Mouse (Mus musculus): Measurements from ENCODE around the gene Gm20388. TPM values are rescaled to one million over a fixed set of nuclear protein-coding genes. Genes with fewer than 3 reads are reported as not detected.
A peak's percentile ranks its signal among the peaks of the same experiment; 100 is the strongest.

Gene Gm20388
- polyA plus RNA-seq, 1 experiment from 2014 or later, result not detected

DNA sequence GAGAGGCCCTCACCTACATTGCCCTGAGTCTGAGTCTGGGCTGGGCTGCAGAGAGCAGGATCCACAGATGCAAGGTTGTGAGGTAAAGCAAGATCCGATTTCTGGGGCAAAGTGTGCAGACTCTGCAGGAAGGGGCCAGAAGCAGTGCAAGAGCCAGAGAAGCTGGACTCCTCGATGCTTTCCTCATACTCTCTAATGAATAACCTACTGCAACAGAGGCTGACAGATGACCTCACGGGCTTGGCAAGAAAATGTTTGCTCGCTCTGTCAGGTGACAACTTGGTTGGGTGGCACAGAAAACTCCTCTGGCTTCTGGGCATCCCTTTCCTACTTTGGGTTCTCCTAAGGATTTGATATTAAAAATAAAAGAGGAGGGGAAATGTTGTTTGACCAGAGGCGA, 3794.7 kb downstream of the Gm20388 start:
- ATAC-seq (ENCODE audit: low FRiP score, low TSS enrichment) (no peak), DNase-seq (ENCODE audit: low spot score) (peak; percentile 47)
- H3K9ac ChIP-seq (ENCODE audit: low read length), result 0 out of 2 replicates have a peak overlapping the region, but pooled peaks have one; percentile 13
- H3K27me3 ChIP-seq (ENCODE audit: control insufficient read depth, insufficient read depth, low read length), result no peaks in the 10 kb centered on the region
- no peak overlapping the region; the same call in 1 of the 2 replicates for H3K27ac ChIP-seq (replicated peaks)
- no peaks in the 10 kb centered on the region for H3K4me1 ChIP-seq (replicated peaks; ENCODE audit: control insufficient read depth, insufficient read depth)
- TF ChIP-seq EP300 (optimal IDR thresholded peaks at IDR 0.05) (no peak), CTCF (IDR thresholded peaks at IDR 0.05; ENCODE audit: low read depth) (no peak)
- no peaks in the 10 kb centered on the region for H3K9me3 ChIP-seq (ENCODE audit: control insufficient read depth, low read length)
- H3K4me2 ChIP-seq (replicated peaks; ENCODE audit: low read depth), result no peak overlapping the region
- 54% methylated on average over 5 of the region's 5 CpGs for WGBS
- H3K36me3 ChIP-seq (ENCODE audit: control insufficient read depth, insufficient read depth, low read length), result no peaks in the 10 kb centered on the region
- no peak overlapping the region for H3K4me3 ChIP-seq (ENCODE audit: low read depth, low read length)

- no peaks in the 10 kb centered on the region for H3K9me3 ChIP-seq (ENCODE audit: control insufficient read depth, low read length)
- H3K27me3 ChIP-seq (ENCODE audit: control insufficient read depth, insufficient read depth, low read length), result no peaks in the 10 kb centered on the region
- no peak overlapping the region for H3K4me2 ChIP-seq (replicated peaks; ENCODE audit: low read depth)
- no peak overlapping the region for H3K27ac ChIP-seq (replicated peaks)
- no peak for ATAC-seq (ENCODE audit: low FRiP score, low TSS enrichment)
- TF ChIP-seq EP300 (optimal IDR thresholded peaks at IDR 0.05), result no peak
- TF ChIP-seq CTCF (IDR thresholded peaks at IDR 0.05; ENCODE audit: low read depth), result no peak
- H3K4me1 ChIP-seq (replicated peaks; ENCODE audit: control insufficient read depth, insufficient read depth), result no peaks in the 10 kb centered on the region
- no peak overlapping the region for H3K9ac ChIP-seq (ENCODE audit: low read length)
- no peak overlapping the region for H3K4me3 ChIP-seq (ENCODE audit: low read depth, low read length)
- 87% methylated on average over 16 of the region's 16 CpGs for WGBS
- no peaks in the 10 kb centered on the region for H3K36me3 ChIP-seq (ENCODE audit: control insufficient read depth, insufficient read depth, low read length)
- DNase-seq (ENCODE audit: low spot score), result no peak
Measured at GRCm38 (mm10) chr8:123707137-123707536, 3796.5 kb downstream of the Gm20388 start.

DNA sequence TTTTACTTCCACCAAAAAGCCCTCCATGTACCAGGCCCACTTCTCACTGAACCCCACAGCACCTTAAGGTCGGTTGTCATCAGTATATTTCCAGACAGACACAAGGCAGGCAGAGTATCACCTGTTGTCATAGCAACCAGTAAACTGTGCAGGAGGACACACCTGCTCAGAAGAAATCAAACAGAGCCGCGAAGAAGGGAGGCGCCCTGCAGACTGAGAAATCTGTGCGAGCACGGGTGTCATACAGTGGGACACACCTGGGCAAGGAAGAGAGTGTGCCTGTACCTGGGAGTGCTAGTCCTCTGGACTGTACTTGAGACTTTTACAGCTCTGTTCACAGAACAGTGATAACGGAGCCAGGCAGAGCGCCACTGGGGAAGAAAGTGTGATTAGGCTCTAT, 3798.1 kb downstream of the Gm20388 start:
- ATAC-seq (ENCODE audit: low FRiP score, low TSS enrichment) (peak; percentile 79), DNase-seq (ENCODE audit: low spot score) (peak; percentile 76)
- no peak for TF ChIP-seq EP300 (optimal IDR thresholded peaks at IDR 0.05)
- no peak for TF ChIP-seq CTCF (IDR thresholded peaks at IDR 0.05; ENCODE audit: low read depth)

DNA sequence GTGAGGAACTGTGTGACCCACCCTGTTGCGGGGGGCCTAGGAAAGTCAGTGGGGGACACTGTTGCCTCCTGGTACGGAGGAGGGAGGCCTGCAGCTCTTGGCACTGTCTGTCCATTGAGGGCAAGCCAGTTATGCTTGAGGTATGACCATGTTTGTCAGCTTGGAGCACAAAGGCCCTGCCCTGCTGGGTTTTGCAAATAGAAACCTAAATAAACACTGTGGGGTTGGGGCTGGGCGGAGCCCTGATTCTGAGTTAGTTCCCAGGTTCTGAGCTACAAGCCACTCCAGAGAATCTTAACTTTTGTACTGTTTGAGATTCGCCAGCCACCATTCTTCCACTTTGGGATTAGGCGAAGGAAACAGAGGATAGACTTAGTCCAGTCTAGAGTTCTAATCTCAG, 3799.7 kb downstream of the Gm20388 start:
- Histone ChIP-seq H3K4me3 (ENCODE audit: low read depth, low read length) (no peak overlapping the region), H3K9me3 (ENCODE audit: control insufficient read depth, low read length) (no peaks in the 10 kb centered on the region), H3K27ac (replicated peaks) (peak overlapping the region; percentile 67), H3K4me1 (replicated peaks; ENCODE audit: control insufficient read depth, insufficient read depth) (no peaks in the 10 kb centered on the region), H3K27me3 (ENCODE audit: control insufficient read depth, insufficient read depth, low read length) (no peaks in the 10 kb centered on the region), H3K36me3 (ENCODE audit: control insufficient read depth, insufficient read depth, low read length) (no peaks in the 10 kb centered on the region), H3K4me2 (replicated peaks; ENCODE audit: low read depth) (no peak overlapping the region), H3K9ac (ENCODE audit: low read length) (no peak overlapping the region)
- 66% methylated on average over 5 of the region's 5 CpGs for WGBS
- peak; percentile 83 for DNase-seq (ENCODE audit: low spot score)
- TF ChIP-seq CTCF (IDR thresholded peaks at IDR 0.05; ENCODE audit: low read depth) (no peak), EP300 (optimal IDR thresholded peaks at IDR 0.05) (no peak)
- peak; percentile 78 for ATAC-seq (ENCODE audit: low FRiP score, low TSS enrichment)

More for the DNA sequence above, 3798.1 kb downstream of the Gm20388 start:
- WGBS, result 48% methylated on average over 8 of the region's 8 CpGs
- Histone ChIP-seq H3K4me3 (ENCODE audit: low read depth, low read length) (no peak overlapping the region), H3K4me1 (replicated peaks; ENCODE audit: control insufficient read depth, insufficient read depth) (no peaks in the 10 kb centered on the region), H3K36me3 (ENCODE audit: control insufficient read depth, insufficient read depth, low read length) (no peaks in the 10 kb centered on the region), H3K4me2 (replicated peaks; ENCODE audit: low read depth) (no peak overlapping the region), H3K9me3 (ENCODE audit: control insufficient read depth, low read length) (no peaks in the 10 kb centered on the region), H3K9ac (ENCODE audit: low read length) (no peak overlapping the region), H3K27ac (replicated peaks) (no peak overlapping the region), H3K27me3 (ENCODE audit: control insufficient read depth, insufficient read depth, low read length) (no peaks in the 10 kb centered on the region)

- Histone ChIP-seq H3K4me3 (ENCODE audit: low read depth, low read length) (no peak overlapping the region), H3K4me1 (replicated peaks; ENCODE audit: control insufficient read depth, insufficient read depth) (0 out of 2 replicates have a peak, but pooled peaks cover 4% of the 10 kb centered on the region), H3K9me3 (ENCODE audit: control insufficient read depth, low read length) (no peaks in the 10 kb centered on the region), H3K27me3 (ENCODE audit: control insufficient read depth, insufficient read depth, low read length) (no peaks in the 10 kb centered on the region), H3K36me3 (ENCODE audit: control insufficient read depth, insufficient read depth, low read length) (no peaks in the 10 kb centered on the region), H3K27ac (replicated peaks) (no peak overlapping the region), H3K9ac (ENCODE audit: low read length) (no peak overlapping the region), H3K4me2 (replicated peaks; ENCODE audit: low read depth) (no peak overlapping the region)
- no peak for TF ChIP-seq CTCF (IDR thresholded peaks at IDR 0.05; ENCODE audit: low read depth)
- no peak for TF ChIP-seq EP300 (optimal IDR thresholded peaks at IDR 0.05)
- ATAC-seq (ENCODE audit: low FRiP score, low TSS enrichment) (no peak), DNase-seq (ENCODE audit: low spot score) (no peak)
- WGBS, result 74% methylated on average over 5 of the region's 5 CpGs
Measured at GRCm38 (mm10) chr8:123714451-123714850, 3803.8 kb downstream of the Gm20388 start.

- H3K4me1 ChIP-seq (replicated peaks; ENCODE audit: control insufficient read depth, insufficient read depth), result 0 out of 2 replicates have a peak, but pooled peaks cover 6% of the 10 kb centered on the region
- no peak overlapping the region for H3K4me3 ChIP-seq (ENCODE audit: low read depth, low read length)
- no peak overlapping the region for H3K4me2 ChIP-seq (replicated peaks; ENCODE audit: low read depth)
- 43% methylated on average over 13 of the region's 13 CpGs for WGBS
- H3K27me3 ChIP-seq (ENCODE audit: control insufficient read depth, insufficient read depth, low read length), result no peaks in the 10 kb centered on the region
- H3K9ac ChIP-seq (ENCODE audit: low read length), result no peak overlapping the region
- H3K9me3 ChIP-seq (ENCODE audit: control insufficient read depth, low read length), result no peaks in the 10 kb centered on the region
- DNase-seq (ENCODE audit: low spot score) (peak; percentile 55), ATAC-seq (ENCODE audit: low FRiP score, low TSS enrichment) (peak; percentile 22)
- H3K27ac ChIP-seq (replicated peaks), result peak overlapping the region; percentile 65
- H3K36me3 ChIP-seq (ENCODE audit: control insufficient read depth, insufficient read depth, low read length), result no peaks in the 10 kb centered on the region
- no peak for TF ChIP-seq CTCF (IDR thresholded peaks at IDR 0.05; ENCODE audit: low read depth)
- no peak for TF ChIP-seq EP300 (optimal IDR thresholded peaks at IDR 0.05)
Measured at GRCm38 (mm10) chr8:123715916-123716592, 3805.4 kb downstream of the Gm20388 start.
